In genomic region chr14:30016666-30017065, GRCm38 (mm10) we compare ENCODE assay signal across 19 mouse cellular contexts. TPM values are rescaled to one million over a fixed set of nuclear protein-coding genes. Genes with fewer than 3 reads are reported as not detected.
"Had no signal": no experiment of that assay in that cellular context is flagged by ENCODE, and none has a peak within 500 bp of the region (broad histone marks: within the 10 kb centered on the region; RNA-seq: fewer than 3 reads in every experiment).

No protein-coding gene starts in this region.

- H3K9me3 ChIP-seq: limb, embryonic 15.5 days; liver, embryonic 15.5 days; megakaryocyte, embryonic 14.5 days; neural tube, embryonic 13.5 days had no signal

- DNase-seq: kidney, adult 9 months; lung, embryonic 14.5 days; lung, postnatal 10 days; lung, postnatal 4 days; retina, postnatal 1 day; right cerebral cortex, postnatal 14 days; thymus, adult 18-20 months; thymus, postnatal 14 days had no signal

- H3K27ac ChIP-seq: kidney, postnatal 0 days; left cerebral cortex, adult 2 months; limb, embryonic 15.5 days; liver, embryonic 15.5 days; neural tube, embryonic 13.5 days; stomach, postnatal 0 days had no signal

- H3K4me1 ChIP-seq: neural tube, embryonic 13.5 days had no signal

- H3K27me3 ChIP-seq: limb, embryonic 15.5 days; liver, embryonic 15.5 days; neural tube, embryonic 13.5 days had no signal

- H3K36me3 ChIP-seq: limb, embryonic 15.5 days; liver, embryonic 15.5 days; neural tube, embryonic 13.5 days had no signal

- ATAC-seq: intestine, embryonic 16.5 days; midbrain, embryonic 16.5 days had no signal

- H3K4me2 ChIP-seq: limb, embryonic 15.5 days; liver, embryonic 15.5 days; lung, embryonic 14.5 days; midbrain, embryonic 11.5 days; neural tube, embryonic 13.5 days had no signal

- H3K9ac ChIP-seq: limb, embryonic 15.5 days; liver, embryonic 15.5 days; lung, embryonic 14.5 days; neural tube, embryonic 13.5 days had no signal

- H3K4me3 ChIP-seq: left cerebral cortex, adult 2 months; limb, embryonic 15.5 days; liver, embryonic 15.5 days; megakaryocyte, embryonic 14.5 days; neural tube, embryonic 13.5 days had no signal

RNA-seq across cellular contexts. Expression of gene Chdh, which starts 7.8 kb away (rescaled TPM):
- polyA plus RNA-seq: limb, embryonic 11.5 days had no signal
